Mouse (Mus musculus): ENCODE results near the gene Ap3s2.

The Ap3s2 gene

GRCm38 (mm10) chr7:79847456-79848451, 72.7 kb downstream of the Ap3s2 start:
- DNase-seq (ENCODE audit: inconsistent age in 2 of 2, low spot score in 1 of 2): peak; percentile 15 to 43

- no peak for DNase-seq (ENCODE audit: inconsistent age in 2 of 2, low spot score in 1 of 2)
Measured at GRCm38 (mm10) chr7:79846342-79846741, 74.1 kb downstream of the Ap3s2 start.

GRCm38 (mm10) chr7:79844090-79844802, 76.2 kb downstream of the Ap3s2 start:
- no peak for DNase-seq (ENCODE audit: inconsistent age in 2 of 2, low spot score in 1 of 2)

GRCm38 (mm10) chr7:79842163-79842562, 78.3 kb downstream of the Ap3s2 start:
- no peak for DNase-seq (ENCODE audit: inconsistent age in 2 of 2, low spot score in 1 of 2)

GRCm38 (mm10) chr7:79837247-79837646, 83.2 kb downstream of the Ap3s2 start:
- no peak for DNase-seq (ENCODE audit: inconsistent age in 2 of 2, low spot score in 1 of 2)

- DNase-seq (ENCODE audit: inconsistent age in 2 of 2, low spot score in 1 of 2): no peak
Measured at GRCm38 (mm10) chr7:79835196-79835595, 85.3 kb downstream of the Ap3s2 start.

GRCm38 (mm10) chr7:79832980-79833379, 87.5 kb downstream of the Ap3s2 start:
- no peak for DNase-seq (ENCODE audit: inconsistent age in 2 of 2, low spot score in 1 of 2)

- no peak for DNase-seq (ENCODE audit: inconsistent age in 2 of 2, low spot score in 1 of 2)
Measured at GRCm38 (mm10) chr7:79831585-79831984, 88.9 kb downstream of the Ap3s2 start.

GRCm38 (mm10) chr7:79831145-79831544, 89.3 kb downstream of the Ap3s2 start:
- no peak for DNase-seq (ENCODE audit: inconsistent age in 2 of 2, low spot score in 1 of 2)

GRCm38 (mm10) chr7:79828341-79828740, 92.1 kb downstream of the Ap3s2 start:
- DNase-seq (ENCODE audit: inconsistent age in 2 of 2, low spot score in 1 of 2): no peak
